Mouse (Mus musculus) midbrain, embryonic 16.5 days (tissue): ENCODE results near the gene E330021D16Rik. TPM values are rescaled to one million over a fixed set of nuclear protein-coding genes. Genes with fewer than 3 reads are reported as not detected.

ENCODE experiments used
- ATAC-seq: fragments of 200-750 bp; cut with Nextera tagmentation; 2 replicates; pipeline ENCODE4 v1.8.0; 2017; ENCODE audit warnings: moderate TSS enrichment
- H3K27ac ChIP-seq: fragments of 300-500 bp; sonication (generic); 2 replicates; pipeline ENCODE4 v1.5.1; 2014; ENCODE audit warnings: mild to moderate bottlenecking, low read length, mixed read lengths
- H3K27me3 ChIP-seq: fragments of 300-500 bp; sonication (generic); 2 replicates; pipeline ENCODE4 v1.6.1; 2014; ENCODE audit warnings: low read depth, low read length, mixed read lengths; ENCODE audit not compliant: control insufficient read depth, insufficient read depth
- H3K36me3 ChIP-seq: fragments of 300-500 bp; sonication (generic); 2 replicates; pipeline ENCODE4 v1.6.1; 2014; ENCODE audit warnings: mild to moderate bottlenecking, low read length, moderate library complexity, mixed read lengths; ENCODE audit not compliant: control insufficient read depth, insufficient read depth
- H3K4me1 ChIP-seq: fragments of 300-500 bp; sonication (generic); 2 replicates; pipeline ENCODE4 v1.6.1; 2014; ENCODE audit warnings: mild to moderate bottlenecking, low read length, mixed read lengths; ENCODE audit not compliant: control insufficient read depth, insufficient read depth
- H3K4me2 ChIP-seq: fragments of 300-500 bp; sonication (generic); 2 replicates; pipeline ENCODE4 v1.6.1; 2014; ENCODE audit warnings: mild to moderate bottlenecking, low read length, mixed read lengths
- H3K4me3 ChIP-seq: fragments of 300-500 bp; sonication (generic); 2 replicates; pipeline ENCODE4 v1.5.1; 2014; ENCODE audit warnings: low read depth, mild to moderate bottlenecking, low read length, moderate library complexity, mixed read lengths
- H3K9ac ChIP-seq: fragments of 300-500 bp; sonication (generic); 2 replicates; pipeline ENCODE4 v1.6.1; 2014; ENCODE audit warnings: low read depth, low read length, mixed read lengths
- H3K9me3 ChIP-seq: fragments of 300-500 bp; sonication (generic); replicated peaks from 2 replicates; pipeline ENCODE4 v1.6.1; 2014; ENCODE audit warnings: mild to moderate bottlenecking, low read length, mixed read lengths; ENCODE audit not compliant: control insufficient read depth, poor library complexity, severe bottlenecking
- WGBS: fragments of 180-500 bp; shearing (Covaris S2); extraction: QIAGEN DNeasy Blood & Tissue Kit; methylation state at CpG from one replicate; pipeline ENCODE4 v1.1.7; 2014; 5-methylcytosine and 5-hydroxymethylcytosine counted together
- polyA plus RNA-seq: library from polyadenylated mRNA; unstranded; fragments of >200 nt; fragmentation: Nextera tagmentation; extraction: Ambion mirVana; gene quantifications from 2 replicates; pipeline ENCODE4 v1.2.1, GENCODE M21; 2015

E330021D16Rik gene
- polyA plus RNA-seq, 1 experiment from 2014 or later: not detected

DNA sequence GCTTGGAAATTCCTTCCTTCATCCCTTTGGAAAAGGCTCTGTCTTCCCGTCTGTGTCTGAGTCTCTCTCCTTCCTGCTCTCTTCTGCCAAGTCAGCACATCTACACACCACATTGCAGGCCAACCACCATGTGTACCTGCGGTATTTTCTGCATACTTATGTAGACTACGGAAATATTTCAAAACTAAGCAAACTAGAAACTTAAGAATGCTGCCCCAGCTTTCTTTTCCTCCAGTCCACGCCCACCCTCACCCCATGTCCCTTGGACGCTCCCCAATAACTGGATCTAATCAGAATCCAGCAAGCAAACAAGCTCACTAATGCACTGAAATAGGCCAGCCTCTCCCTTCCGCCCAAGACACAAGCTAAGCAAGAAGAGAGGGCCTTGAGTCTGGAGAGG lies 11.9 kb upstream of the E330021D16Rik start:
- H3K27ac ChIP-seq: no peak overlapping the region
- H3K4me2 ChIP-seq: no peak overlapping the region
- no peaks in the 10 kb centered on the region; the same call in 1 of the 2 replicates for H3K4me1 ChIP-seq
- H3K9me3 ChIP-seq: no peaks in the 10 kb centered on the region
- H3K27me3 ChIP-seq: no peaks in the 10 kb centered on the region
- no peak for ATAC-seq
- WGBS: 93% methylated on average over 6 of the region's 6 CpGs
- H3K4me3 ChIP-seq: no peak overlapping the region
- no peaks in the 10 kb centered on the region for H3K36me3 ChIP-seq
- no peak overlapping the region for H3K9ac ChIP-seq

DNA sequence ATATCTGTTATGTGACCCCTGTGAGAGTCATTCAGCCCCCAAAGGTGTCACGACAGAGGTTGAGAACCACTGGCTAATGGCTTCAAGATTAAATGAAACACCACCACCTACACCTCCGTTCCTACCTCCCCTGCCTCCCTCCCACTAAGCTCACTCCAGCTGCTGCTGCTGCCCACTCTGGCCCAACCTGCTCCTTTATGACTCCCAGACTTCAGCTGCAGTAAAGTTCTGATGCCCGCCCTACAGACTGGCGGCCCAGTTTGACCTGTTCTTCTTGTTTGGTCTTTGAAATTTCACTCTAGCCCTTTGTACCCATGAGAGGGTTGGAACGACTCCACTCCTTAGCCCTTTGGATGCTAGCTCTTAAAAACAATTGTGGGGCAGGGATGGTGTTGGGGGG lies 10.6 kb upstream of the E330021D16Rik start:
- ATAC-seq: no peak
- Histone ChIP-seq H3K4me2 (no peak overlapping the region), H3K4me1 (no peaks in the 10 kb centered on the region), H3K4me3 (no peak overlapping the region), H3K27me3 (no peaks in the 10 kb centered on the region), H3K9me3 (no peaks in the 10 kb centered on the region), H3K27ac (no peak overlapping the region), H3K36me3 (no peaks in the 10 kb centered on the region), H3K9ac (no peak overlapping the region)
- 91% methylated on average over 5 of the region's 5 CpGs for WGBS

DNA sequence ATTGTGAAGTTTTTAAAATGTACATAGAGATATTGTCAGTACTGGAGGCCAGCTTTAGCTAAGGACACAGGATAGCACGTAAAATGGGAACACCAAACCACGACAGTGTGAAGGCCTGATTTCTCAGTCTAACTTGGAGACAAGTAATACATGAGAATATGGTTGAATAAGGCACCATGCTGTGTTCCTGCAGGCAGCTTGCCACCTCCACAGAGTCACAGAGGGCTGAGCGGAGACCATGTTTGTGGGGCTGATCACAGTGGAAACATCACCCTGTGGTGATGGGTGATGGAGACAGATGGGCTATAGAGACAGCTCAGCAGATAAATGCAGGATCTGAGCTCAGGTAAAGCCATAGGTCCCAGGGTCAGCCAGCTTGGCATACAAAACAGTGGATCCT lies 8.8 kb upstream of the E330021D16Rik start:
- Histone ChIP-seq H3K4me3 (no peak overlapping the region), H3K4me2 (no peak overlapping the region), H3K27ac (no peak overlapping the region), H3K36me3 (no peaks in the 10 kb centered on the region), H3K4me1 (no peaks in the 10 kb centered on the region), H3K9me3 (no peaks in the 10 kb centered on the region), H3K27me3 (no peaks in the 10 kb centered on the region), H3K9ac (no peak overlapping the region)
- WGBS: 81% methylated on average over 3 of the region's 3 CpGs
- ATAC-seq: no peak

DNA sequence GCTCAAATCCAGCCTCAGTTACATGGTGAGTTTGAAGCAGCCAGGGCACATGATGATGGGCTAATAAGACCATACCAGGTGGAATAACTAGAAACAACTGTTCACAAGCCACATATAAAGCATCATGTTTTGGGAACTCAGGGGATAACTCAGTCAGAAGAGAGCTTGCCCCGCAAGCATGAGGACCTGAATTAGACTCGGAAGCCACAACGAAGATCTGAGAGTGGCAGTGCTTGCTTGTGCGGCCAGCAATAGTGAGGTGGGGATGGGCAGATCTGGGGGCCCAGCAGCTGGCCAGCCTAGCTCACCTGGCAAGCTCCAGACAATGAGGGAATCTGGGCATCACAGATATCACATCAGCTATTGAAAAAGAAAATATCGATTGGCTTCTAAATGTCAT lies 7.8 kb upstream of the E330021D16Rik start:
- H3K27me3 ChIP-seq: no peaks in the 10 kb centered on the region
- no peaks in the 10 kb centered on the region for H3K4me1 ChIP-seq
- H3K9me3 ChIP-seq: no peaks in the 10 kb centered on the region
- no peak overlapping the region for H3K4me3 ChIP-seq
- 94% methylated on average over 5 of the region's 5 CpGs for WGBS
- no peak overlapping the region for H3K27ac ChIP-seq
- no peak overlapping the region for H3K4me2 ChIP-seq
- H3K36me3 ChIP-seq: no peaks in the 10 kb centered on the region
- no peak for ATAC-seq
- H3K9ac ChIP-seq: no peak overlapping the region

DNA sequence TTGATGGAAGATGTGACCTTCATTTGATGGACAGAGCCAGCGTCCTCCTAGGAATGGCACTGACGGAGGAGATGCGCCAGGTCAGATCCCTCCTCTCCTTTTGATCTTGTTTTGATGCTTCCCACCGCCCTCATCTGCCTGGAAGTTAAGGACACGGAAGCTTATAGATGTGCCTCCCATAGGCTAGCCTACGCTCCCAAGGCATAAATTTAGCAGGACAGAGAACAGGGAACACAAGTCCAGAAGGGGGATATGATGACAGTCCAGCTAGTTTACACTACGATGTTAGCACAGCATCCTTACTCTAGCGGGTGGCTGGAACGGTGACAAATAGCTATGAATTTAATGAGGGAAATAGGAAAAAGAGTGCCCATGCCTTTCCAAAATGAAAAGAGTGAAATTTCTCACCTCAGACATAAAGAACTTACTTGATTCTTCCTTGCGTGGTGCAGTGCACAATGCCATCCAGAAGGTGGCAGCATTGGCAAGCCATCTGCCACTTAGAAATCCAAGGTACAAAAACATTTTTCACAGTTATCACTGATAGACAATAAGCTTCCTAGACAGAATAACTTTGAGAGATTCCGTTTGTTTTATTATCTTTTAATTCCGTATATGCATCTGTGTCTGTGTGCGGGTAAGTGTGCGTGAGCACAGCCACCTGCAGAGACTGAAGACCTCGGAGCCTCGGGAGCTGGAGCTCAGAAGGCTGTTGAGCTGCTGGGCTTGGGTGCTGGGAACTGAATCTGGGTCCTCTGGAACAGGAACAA lies 6.9 kb upstream of the E330021D16Rik start:
- no peak for ATAC-seq
- Histone ChIP-seq H3K27me3 (no peaks in the 10 kb centered on the region), H3K9ac (no peak overlapping the region), H3K4me1 (no peaks in the 10 kb centered on the region), H3K27ac (no peak overlapping the region), H3K4me3 (no peak overlapping the region), H3K36me3 (no peaks in the 10 kb centered on the region), H3K4me2 (no peak overlapping the region), H3K9me3 (no peaks in the 10 kb centered on the region)
- WGBS: 60% methylated on average over 16 of the region's 16 CpGs

DNA sequence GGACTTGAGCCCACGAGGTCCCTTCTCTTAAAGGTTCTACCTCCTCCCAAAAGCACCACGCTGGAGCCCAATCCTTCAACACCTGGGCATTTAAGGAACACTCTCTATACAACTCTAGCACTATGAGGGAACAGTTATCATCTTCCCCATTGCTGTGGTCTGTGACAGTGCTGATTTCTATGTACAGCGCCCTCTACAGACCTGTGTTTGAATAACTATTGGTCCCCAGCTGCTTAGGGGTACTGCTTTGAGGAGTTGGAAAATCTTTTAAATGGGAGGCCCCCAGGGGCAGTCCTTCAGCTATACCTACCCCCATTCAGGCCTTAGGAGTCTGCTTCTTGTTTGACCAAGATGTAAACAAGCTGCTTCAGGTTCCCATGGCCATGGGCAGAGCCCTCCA lies 5.7 kb upstream of the E330021D16Rik start:
- Histone ChIP-seq H3K4me2 (no peak overlapping the region), H3K9me3 (no peaks in the 10 kb centered on the region), H3K9ac (no peak overlapping the region), H3K4me1 (no peaks in the 10 kb centered on the region), H3K36me3 (no peaks in the 10 kb centered on the region), H3K27ac (no peak overlapping the region), H3K4me3 (no peak overlapping the region), H3K27me3 (no peaks in the 10 kb centered on the region)
- 66% methylated on average over 3 of the region's 3 CpGs for WGBS
- peak; percentile 42; the same call in 1 of the 2 replicates for ATAC-seq

DNA sequence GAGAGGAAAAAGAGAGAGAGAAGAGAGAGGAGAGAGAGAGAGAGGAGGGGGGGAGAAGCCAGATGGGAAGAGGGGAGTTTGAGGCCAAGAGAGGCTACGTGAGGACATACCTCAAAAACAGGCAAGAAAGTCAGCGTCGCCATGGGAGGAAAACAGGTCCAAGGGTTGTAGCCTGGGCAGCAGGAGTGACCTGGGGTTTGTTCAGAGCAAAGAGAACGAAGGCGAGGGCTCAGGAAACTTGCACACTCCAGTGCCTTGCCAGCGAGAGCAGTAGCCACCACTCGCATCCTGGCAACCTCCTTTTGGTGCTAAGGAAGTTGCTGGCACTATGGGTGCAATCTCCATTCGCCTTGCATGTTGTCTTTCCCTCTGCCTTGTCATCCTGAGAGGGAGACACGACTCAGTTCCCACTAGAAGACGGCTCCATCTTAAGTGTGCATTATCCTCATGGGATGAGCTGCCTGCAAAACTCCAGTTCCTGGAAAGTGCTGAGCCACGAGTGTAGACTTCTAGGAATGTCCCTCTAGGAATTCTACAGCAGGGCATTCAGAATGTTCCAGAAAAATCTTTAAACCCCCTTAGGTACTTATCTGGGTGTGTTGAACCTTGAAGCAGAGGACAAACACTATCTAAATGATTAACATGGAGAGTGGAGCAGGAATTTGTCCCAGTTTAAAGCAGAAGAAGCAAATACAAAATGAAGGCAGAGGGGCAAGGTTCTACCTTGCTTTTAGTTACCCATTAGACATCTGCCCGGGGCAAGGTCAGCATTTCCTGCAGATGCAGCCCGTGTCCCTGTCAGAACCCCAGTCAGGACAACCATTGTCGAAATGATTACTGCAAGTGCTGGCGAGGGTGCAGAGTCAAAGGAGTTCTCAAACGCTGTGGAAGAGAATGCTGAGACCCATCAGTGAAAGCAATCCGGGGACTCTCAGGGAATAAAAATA lies 3.8 kb upstream of the E330021D16Rik start:
- no peaks in the 10 kb centered on the region for H3K36me3 ChIP-seq
- no peaks in the 10 kb centered on the region for H3K9me3 ChIP-seq
- no peaks in the 10 kb centered on the region for H3K27me3 ChIP-seq
- no peak overlapping the region for H3K9ac ChIP-seq
- WGBS: 84% methylated on average over 17 of the region's 17 CpGs
- no peak overlapping the region for H3K4me2 ChIP-seq
- no peak overlapping the region for H3K27ac ChIP-seq
- no peaks in the 10 kb centered on the region for H3K4me1 ChIP-seq
- ATAC-seq: no peak
- H3K4me3 ChIP-seq: no peak overlapping the region

DNA sequence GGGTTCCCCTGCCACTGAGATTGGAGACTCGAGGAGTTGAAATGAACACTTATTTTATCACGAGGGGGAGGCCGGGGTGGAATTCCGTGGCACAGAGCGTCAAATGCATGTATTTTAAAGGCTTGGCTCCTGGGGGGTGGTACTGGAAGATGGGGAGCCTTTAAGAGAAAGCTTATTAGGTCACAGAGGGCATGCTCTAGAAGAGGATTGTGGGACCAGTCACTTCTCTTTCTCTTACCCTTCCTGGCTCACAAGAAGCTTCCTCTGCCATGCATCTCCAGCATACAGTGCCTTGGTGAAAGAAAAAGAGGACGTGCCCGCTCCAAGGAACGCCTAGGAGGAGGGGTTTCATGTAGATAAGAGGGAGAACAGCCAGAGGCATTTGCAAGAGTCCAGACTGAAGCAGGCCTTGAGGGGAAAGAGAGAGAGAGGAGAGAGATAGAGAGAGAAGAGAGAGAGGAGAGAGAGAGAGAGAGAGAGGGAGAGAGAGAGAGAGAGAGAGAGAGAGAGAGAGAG lies 3.0 kb upstream of the E330021D16Rik start:
- H3K9ac ChIP-seq: no peak overlapping the region
- H3K4me1 ChIP-seq: no peaks in the 10 kb centered on the region
- no peaks in the 10 kb centered on the region for H3K27me3 ChIP-seq
- no peak overlapping the region for H3K4me3 ChIP-seq
- WGBS: 69% methylated on average over 8 of the region's 8 CpGs
- H3K9me3 ChIP-seq: no peaks in the 10 kb centered on the region; the same call in 1 of the 2 replicates
- no peak for ATAC-seq
- H3K27ac ChIP-seq: no peak overlapping the region
- no peak overlapping the region for H3K4me2 ChIP-seq
- H3K36me3 ChIP-seq: no peaks in the 10 kb centered on the region

DNA sequence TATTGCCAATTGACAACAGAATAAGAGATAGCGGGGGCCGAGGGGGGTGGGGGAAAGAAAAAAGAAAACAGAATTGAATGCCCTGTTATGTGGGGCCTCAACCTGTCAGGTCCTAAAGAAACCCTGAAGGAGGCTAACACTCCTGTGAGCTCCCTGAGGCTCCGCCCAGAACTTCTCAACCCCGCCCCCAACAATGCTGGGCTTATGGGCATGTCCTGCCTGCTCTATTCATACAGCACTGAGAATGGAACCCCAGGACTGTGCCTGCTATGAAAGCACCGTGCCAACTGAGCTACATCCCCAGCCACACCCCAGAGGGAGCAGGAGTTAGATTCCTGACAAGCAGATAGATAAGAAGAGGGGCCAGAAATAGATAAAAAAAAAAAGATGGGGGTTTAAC lies 2.5 kb upstream of the E330021D16Rik start:
- Histone ChIP-seq H3K9me3 (no peaks in the 10 kb centered on the region; the same call in 1 of the 2 replicates), H3K4me2 (no peak overlapping the region), H3K27me3 (no peaks in the 10 kb centered on the region), H3K36me3 (no peaks in the 10 kb centered on the region), H3K4me1 (no peaks in the 10 kb centered on the region), H3K27ac (no peak overlapping the region), H3K9ac (no peak overlapping the region), H3K4me3 (no peak overlapping the region)
- no peak for ATAC-seq
- 73% methylated on average over 5 of the region's 5 CpGs for WGBS
